Mouse (Mus musculus) cerebellum, adult 9-10 months (tissue): Measurements from ENCODE around the gene Tpm1.

Experiments used
- DNase-seq: peaks from one replicate; pipeline ENCODE4 v3.0.0; 2022

Tpm1 gene

GRCm38 (mm10) chr9:67045966-67046602 lies 3.1 kb downstream of the Tpm1 start:
- no peak for DNase-seq

- DNase-seq = no peak
Observed at GRCm38 (mm10) chr9:67045306-67045675, 3.9 kb downstream of the Tpm1 start.

GRCm38 (mm10) chr9:67044551-67045305 lies 4.5 kb downstream of the Tpm1 start:
- peak; percentile 81 for DNase-seq

GRCm38 (mm10) chr9:67043231-67044199 lies 5.7 kb downstream of the Tpm1 start:
- peak; percentile 100 for DNase-seq

- DNase-seq = no peak
Observed at GRCm38 (mm10) chr9:67042813-67043207, 6.4 kb downstream of the Tpm1 start.

- no peak for DNase-seq
Observed at GRCm38 (mm10) chr9:67041840-67042812, 7.1 kb downstream of the Tpm1 start.

- no peak for DNase-seq
Observed at GRCm38 (mm10) chr9:67040963-67041839, 8.0 kb downstream of the Tpm1 start.

- DNase-seq = no peak
Observed at GRCm38 (mm10) chr9:67039867-67040266, 9.3 kb downstream of the Tpm1 start.

- no peak for DNase-seq
Observed at GRCm38 (mm10) chr9:67038686-67039085, 10.5 kb downstream of the Tpm1 start.

GRCm38 (mm10) chr9:67037666-67038065 lies 11.5 kb downstream of the Tpm1 start:
- DNase-seq = no peak

- DNase-seq = peak; percentile 51
Observed at GRCm38 (mm10) chr9:67036527-67037118, 12.6 kb downstream of the Tpm1 start.

- peak; percentile 90 for DNase-seq
Observed at GRCm38 (mm10) chr9:67035957-67036451, 13.2 kb downstream of the Tpm1 start.

GRCm38 (mm10) chr9:67034677-67035076 lies 14.5 kb downstream of the Tpm1 start:
- no peak for DNase-seq

- DNase-seq = no peak
Observed at GRCm38 (mm10) chr9:67033016-67033415, 16.2 kb downstream of the Tpm1 start.

GRCm38 (mm10) chr9:67032611-67033010 lies 16.6 kb downstream of the Tpm1 start:
- DNase-seq = no peak

GRCm38 (mm10) chr9:67029518-67029917 lies 19.7 kb downstream of the Tpm1 start:
- DNase-seq = no peak

- no peak for DNase-seq
Observed at GRCm38 (mm10) chr9:67028929-67029328, 20.3 kb downstream of the Tpm1 start.

- no peak for DNase-seq
Observed at GRCm38 (mm10) chr9:67028133-67028724, 21.0 kb downstream of the Tpm1 start.

- DNase-seq = no peak
Observed at GRCm38 (mm10) chr9:67026890-67027289, 22.3 kb downstream of the Tpm1 start.

GRCm38 (mm10) chr9:67026061-67026460 lies 23.1 kb downstream of the Tpm1 start:
- no peak for DNase-seq
